Mouse (Mus musculus) MEL-GATA-1-ER (cell line): ENCODE results near the gene Rpl36-ps4.
"Not testable (repeated sequence)": the region's sequence is repeated elsewhere in the genome, so short reads cannot be mapped to it uniquely, and the experiment has no call there.

ENCODE experiments used
- DNase-seq: peaks from one replicate; pipeline ENCODE4 v3.0.0-alpha.2; 2012; ENCODE audit warnings: low read depth; ENCODE audit errors: extremely low read depth

Rpl36-ps4 gene

GRCm38 (mm10) chr17:87936156-87936555 lies 15.4 kb downstream of the Rpl36-ps4 start:
- peak; percentile 39 for DNase-seq

GRCm38 (mm10) chr17:87948965-87949584 lies 28.3 kb downstream of the Rpl36-ps4 start:
- peak; percentile 54 for DNase-seq

GRCm38 (mm10) chr17:87954618-87955124 lies 33.9 kb downstream of the Rpl36-ps4 start:
- DNase-seq = not testable (repeated sequence)

DNA sequence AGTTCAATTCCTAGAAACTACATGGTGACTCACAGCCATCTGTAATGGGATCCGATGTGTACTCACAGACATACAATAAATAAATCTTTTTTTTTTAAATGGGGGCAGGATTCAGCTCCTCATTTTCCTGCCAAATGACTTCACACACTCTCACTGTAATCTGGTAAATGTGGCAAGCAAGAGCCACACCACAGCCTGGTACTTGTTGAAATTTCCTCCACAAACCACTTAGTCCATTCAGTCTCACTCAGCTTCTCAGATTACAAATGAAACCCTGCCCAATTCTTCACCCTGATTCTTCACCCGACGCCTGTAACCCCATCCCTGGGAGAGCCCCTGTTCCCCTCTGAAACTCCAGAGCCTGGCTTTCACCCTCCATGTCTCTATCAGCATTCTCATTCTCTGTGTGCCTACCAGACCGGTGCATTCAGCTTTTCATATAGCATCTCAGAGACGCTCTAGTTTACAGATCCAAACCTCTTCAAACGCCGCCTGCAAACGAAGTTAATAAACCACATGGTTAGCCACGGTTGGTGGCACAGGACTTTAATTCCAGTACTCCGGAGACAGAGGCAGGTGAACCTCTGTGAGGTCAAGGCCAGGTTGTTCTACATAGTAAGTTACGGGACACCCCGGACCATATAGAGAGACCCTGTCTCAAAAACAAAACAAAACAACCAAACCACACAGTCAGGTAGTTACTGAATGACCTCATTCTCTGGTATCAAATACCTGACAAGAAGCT lies 36.5 kb downstream of the Rpl36-ps4 start:
- DNase-seq = no peak

DNA sequence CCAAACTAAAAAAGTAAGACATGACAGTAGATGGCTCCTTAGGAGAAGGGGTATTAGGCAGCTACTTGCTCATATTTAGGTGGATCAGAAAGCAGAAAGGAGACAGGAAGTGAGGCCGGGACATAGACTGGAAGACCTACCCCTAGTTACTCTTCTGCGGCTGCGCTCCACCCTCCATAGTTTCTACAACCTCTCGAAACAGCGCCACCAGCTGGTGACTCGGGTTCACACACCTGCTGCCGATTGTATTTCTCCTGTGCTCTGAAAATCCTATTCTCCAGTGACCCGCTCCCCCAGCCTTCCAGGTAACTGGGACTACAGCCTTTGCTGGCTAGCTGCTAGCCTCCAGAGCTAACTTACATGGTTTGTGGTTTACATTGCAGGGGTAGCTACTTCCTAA lies 37.5 kb downstream of the Rpl36-ps4 start:
- DNase-seq = no peak

GRCm38 (mm10) chr17:87959406-87959805 lies 38.6 kb downstream of the Rpl36-ps4 start:
- DNase-seq = not testable (repeated sequence)

GRCm38 (mm10) chr17:87959931-87960330 lies 39.2 kb downstream of the Rpl36-ps4 start:
- not testable (repeated sequence) for DNase-seq

DNA sequence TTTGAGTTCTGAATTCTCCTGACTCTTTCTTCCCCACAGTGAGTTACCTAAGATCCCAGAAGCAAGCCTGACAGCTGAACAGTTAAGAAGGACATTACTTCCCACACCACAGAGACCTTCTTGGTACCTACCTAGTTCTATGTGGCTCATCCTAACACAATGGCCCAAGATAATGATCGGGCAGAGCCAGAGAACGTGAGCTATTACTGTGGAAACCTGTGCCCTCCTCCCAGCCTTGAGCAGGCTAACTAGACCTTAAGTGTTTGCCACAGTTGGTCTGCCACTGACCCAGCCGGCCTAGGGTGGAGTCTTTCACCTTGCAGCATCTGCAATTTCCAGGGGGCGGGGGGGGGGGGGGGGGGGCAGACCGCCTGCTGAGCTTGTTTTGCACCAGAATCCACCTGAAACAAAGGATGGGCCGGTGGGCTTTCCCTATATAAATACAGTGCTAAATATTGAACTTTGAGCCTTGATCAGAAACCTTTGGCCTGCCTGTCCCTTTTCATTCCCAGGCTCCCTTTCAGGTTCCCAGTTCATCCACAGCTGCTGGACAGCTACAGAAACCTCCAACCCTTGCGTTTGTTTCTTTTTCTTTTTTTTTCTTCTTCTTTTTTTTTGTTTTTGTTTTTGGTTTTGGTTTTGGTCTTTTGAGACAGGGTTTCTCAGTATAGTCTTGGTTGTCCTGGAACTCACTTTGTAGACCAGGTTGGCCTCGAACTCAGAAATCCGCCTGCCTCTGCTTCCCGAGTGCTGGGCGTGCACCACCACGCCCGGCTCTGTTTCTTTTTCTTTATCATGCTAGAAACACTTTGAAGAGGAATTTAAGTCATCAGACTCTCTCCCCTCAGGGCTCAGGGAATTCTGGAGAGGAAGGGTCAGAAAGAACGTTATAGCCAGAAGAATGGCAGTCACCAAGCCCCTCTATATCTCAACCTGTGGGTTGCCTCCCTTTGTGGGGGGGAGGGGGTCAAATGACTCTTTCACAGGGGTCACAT lies 42.6 kb downstream of the Rpl36-ps4 start:
- DNase-seq = no peak

GRCm38 (mm10) chr17:87968483-87968926 lies 47.7 kb downstream of the Rpl36-ps4 start:
- not testable (repeated sequence) for DNase-seq
